9 mouse cellular contexts compared by ENCODE assay signal in the genomic region with DNA sequence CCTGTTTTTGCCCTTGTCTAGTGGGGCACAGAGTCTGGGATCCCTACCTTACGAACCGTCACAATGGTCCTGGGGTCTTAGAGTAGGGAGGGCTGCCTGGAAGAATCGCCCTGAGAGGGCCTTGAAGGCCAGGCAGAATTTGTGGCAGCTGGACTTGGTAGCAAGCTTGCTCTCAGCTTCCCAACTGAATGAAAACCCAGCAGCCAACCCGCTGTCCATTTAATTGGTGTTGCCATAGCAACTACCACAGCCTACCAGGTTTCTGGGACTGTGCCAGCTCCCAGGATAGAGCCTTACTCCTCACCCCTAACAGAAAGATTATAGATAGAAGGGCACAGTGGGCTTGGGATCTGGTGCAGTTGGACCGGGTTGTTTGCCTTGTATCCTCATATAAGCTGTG. TPM values are rescaled to one million over a fixed set of nuclear protein-coding genes. Genes with fewer than 3 reads are reported as not detected.
DNase-seq lines count a peak whose midpoint lies in the region; ATAC-seq and TF ChIP-seq lines count a peak whose summit lies in the region.
"Had no signal": no experiment of that assay in that cellular context is flagged by ENCODE, and none has a peak within 500 bp of the region (broad histone marks: within the 10 kb centered on the region; RNA-seq: fewer than 3 reads in every experiment).

No protein-coding gene starts in this region.

- H3K27ac ChIP-seq in forebrain, embryonic 14.5 days (ENCODE audit: low read depth, low read length), result peak overlapping the region; percentile 96
- no peak overlapping the region for H3K27ac ChIP-seq in left cerebral cortex, adult 2 months
- no peak overlapping the region for H3K27ac ChIP-seq in liver, embryonic 11.5 days (ENCODE audit: low read depth, low read length)
- H3K27ac ChIP-seq: lung, embryonic 15.5 days had no signal

- peaks cover 73% of the 10 kb centered on the region for H3K4me1 ChIP-seq in forebrain, embryonic 14.5 days (ENCODE audit: control insufficient read depth, insufficient read depth, low read length)
- no peaks in the 10 kb centered on the region for H3K4me1 ChIP-seq in lung, adult 2 months (ENCODE audit: control insufficient read depth, insufficient read depth, low read length)
- H3K4me1 ChIP-seq in liver, embryonic 11.5 days (replicated peaks; ENCODE audit: control insufficient read depth, insufficient read depth, low read length), result no peaks in the 10 kb centered on the region

- peaks cover 27% of the 10 kb centered on the region for H3K36me3 ChIP-seq in forebrain, embryonic 14.5 days (ENCODE audit: control insufficient read depth, insufficient read depth, low read length)
- no peaks in the 10 kb centered on the region for H3K36me3 ChIP-seq in liver, embryonic 11.5 days (ENCODE audit: control insufficient read depth, insufficient read depth, low read length)
- H3K36me3 ChIP-seq: lung, embryonic 15.5 days had no signal

- peak; percentile 22 for DNase-seq in 3T3-L1 (ENCODE audit: low read depth, low spot score)
- peak; percentile 72 for DNase-seq in adrenal gland, postnatal 10 days
- DNase-seq in forebrain, embryonic 14.5 days (ENCODE audit: low spot score), result peak; percentile 97
- peak; percentile 66 to 70 for DNase-seq in left cerebral cortex, adult 2 months (ENCODE audit: extremely low spot score in 1 of 2, low spot score in 2 of 2)
- peak; percentile 97 for DNase-seq in retina, postnatal 1 day
- no peak for DNase-seq in lung, adult 2 months
- DNase-seq in liver, embryonic 11.5 days (ENCODE audit: low spot score), result no peak

- no peak for TF ChIP-seq POLR2A in lung, adult 2 months (IDR thresholded peaks at IDR 0.05; ENCODE audit: borderline replicate concordance, extremely low read depth, low read depth, low read length)

- intact Hi-C loops in left cerebral cortex, adult 2 months (cut with DNase I), result no loop called here

- no peak overlapping the region for H3K4me3 ChIP-seq in forebrain, embryonic 14.5 days (ENCODE audit: low read depth, low read length)
- no peak overlapping the region for H3K4me3 ChIP-seq in left cerebral cortex, adult 2 months
- H3K4me3 ChIP-seq in lung, adult 2 months (replicated peaks; ENCODE audit: extremely low read depth, low read depth, low read length), result no peak overlapping the region
- H3K4me3 ChIP-seq in liver, embryonic 11.5 days (ENCODE audit: low read depth, low read length), result no peak overlapping the region
- H3K4me3 ChIP-seq: lung, embryonic 15.5 days had no signal

- 4% methylated on average over 5 of the region's 5 CpGs for WGBS in forebrain, embryonic 14.5 days
- 79% methylated on average over 5 of the region's 5 CpGs for WGBS in lung, adult 2 months
- 78% methylated on average over 5 of the region's 5 CpGs for WGBS in liver, embryonic 11.5 days

- no peaks in the 10 kb centered on the region for H3K27me3 ChIP-seq in forebrain, embryonic 14.5 days (replicated peaks; ENCODE audit: control insufficient read depth, insufficient read depth, low read length)
- no peaks in the 10 kb centered on the region for H3K27me3 ChIP-seq in liver, embryonic 11.5 days (replicated peaks; ENCODE audit: control insufficient read depth, insufficient read depth, low read length)
- H3K27me3 ChIP-seq: lung, embryonic 15.5 days had no signal

- peak overlapping the region; percentile 30 for H3K4me2 ChIP-seq in forebrain, embryonic 14.5 days (ENCODE audit: low read length)
- no peak overlapping the region for H3K4me2 ChIP-seq in liver, embryonic 11.5 days
- H3K4me2 ChIP-seq: lung, embryonic 15.5 days had no signal

- no peak for TF ChIP-seq CTCF in left cerebral cortex, adult 2 months (IDR thresholded peaks at IDR 0.05)
- no peak for TF ChIP-seq CTCF in lung, adult 2 months (IDR thresholded peaks at IDR 0.05; ENCODE audit: insufficient read depth, low read length)

- peak overlapping the region; percentile 60; the same call in 1 of the 2 replicates for H3K9ac ChIP-seq in forebrain, embryonic 14.5 days (ENCODE audit: low read length)
- no peak overlapping the region for H3K9ac ChIP-seq in liver, embryonic 11.5 days (ENCODE audit: low read depth, low read length)
- H3K9ac ChIP-seq: lung, embryonic 15.5 days had no signal

- ATAC-seq in forebrain, embryonic 14.5 days, result peak; percentile 51
- ATAC-seq in activated CD4-positive, CD25-positive, alpha-beta regulatory T cell, adult 4 months, result no peak
- ATAC-seq in liver, embryonic 11.5 days (replicated peaks; ENCODE audit: low FRiP score), result no peak

- H3K9me3 ChIP-seq in forebrain, embryonic 14.5 days (replicated peaks; ENCODE audit: control insufficient read depth, low read length), result no peaks in the 10 kb centered on the region
- H3K9me3 ChIP-seq in liver, embryonic 11.5 days (ENCODE audit: control insufficient read depth, low read length), result no peaks in the 10 kb centered on the region
- H3K9me3 ChIP-seq: lung, embryonic 15.5 days had no signal

RNA-seq across cellular contexts. Expression of a gene that starts 34.7 kb away (rescaled TPM):
- 1 to 10 TPM; 3.8 to 4.9 TPM for total RNA-seq in adrenal gland, postnatal 10 days (2021)
- polyA plus RNA-seq in forebrain, embryonic 14.5 days (2014; fragmentation: Nextera tagmentation; extraction: Ambion mirVana), result 33.5 and 48.5 TPM in 2 replicates
- 100 to 1,000 TPM in 1 of 2 experiments, 10 to 100 TPM in 1; 93.2 to 123 TPM for total RNA-seq in left cerebral cortex, adult 2 months (2021)
- polyA plus RNA-seq in activated CD4-positive, CD25-positive, alpha-beta regulatory T cell, adult 4 months (2017; shearing (Covaris generic)), result 1 to 10 TPM; 1.6 to 2.1 TPM
- 2.2 and 2.8 TPM in 2 replicates for polyA plus RNA-seq in lung, adult 2 months (2012; rRNA removed)
- 5.3 and 5.9 TPM in 2 replicates for polyA plus RNA-seq in liver, embryonic 11.5 days (2014; fragmentation: Nextera tagmentation; extraction: Ambion mirVana)

RNA-seq across cellular contexts. Expression of a gene that starts 42.8 kb away (rescaled TPM):
- total RNA-seq in adrenal gland, postnatal 10 days (2021), result 10 to 100 TPM; 83.6 to 86.1 TPM
- 151 and 175 TPM in 2 replicates for polyA plus RNA-seq in forebrain, embryonic 14.5 days (2014; fragmentation: Nextera tagmentation; extraction: Ambion mirVana)
- 10 to 100 TPM; 33.9 to 41.7 TPM for total RNA-seq in left cerebral cortex, adult 2 months (2021)
- polyA plus RNA-seq in activated CD4-positive, CD25-positive, alpha-beta regulatory T cell, adult 4 months (2017; shearing (Covaris generic)), result 100 to 1,000 TPM; 132 to 135 TPM
- 22.3 and 39.3 TPM in 2 replicates for polyA plus RNA-seq in lung, adult 2 months (2012; rRNA removed)
- polyA plus RNA-seq in liver, embryonic 11.5 days (2014; fragmentation: Nextera tagmentation; extraction: Ambion mirVana), result 215 and 224 TPM in 2 replicates

RNA-seq across cellular contexts. Expression of a gene that starts 52.9 kb away (rescaled TPM):
- total RNA-seq in adrenal gland, postnatal 10 days (2021), result 10 to 100 TPM; 68.6 to 80.0 TPM
- 116 and 127 TPM in 2 replicates for polyA plus RNA-seq in forebrain, embryonic 14.5 days (2014; fragmentation: Nextera tagmentation; extraction: Ambion mirVana)
- 10 to 100 TPM; 56.6 to 62.9 TPM for total RNA-seq in left cerebral cortex, adult 2 months (2021)
- polyA plus RNA-seq in activated CD4-positive, CD25-positive, alpha-beta regulatory T cell, adult 4 months (2017; shearing (Covaris generic)), result 10 to 100 TPM; 51.9 to 56.9 TPM
- 31.5 and 40.9 TPM in 2 replicates for polyA plus RNA-seq in lung, adult 2 months (2012; rRNA removed)
- polyA plus RNA-seq in liver, embryonic 11.5 days (2014; fragmentation: Nextera tagmentation; extraction: Ambion mirVana), result 89.2 and 90.7 TPM in 2 replicates

Comparison
In these comparisons a context has a peak if more than half of its experiments do, and no peak if none do; other contexts are left out.
1. DNase-seq: peak in 3T3-L1 (single experiment), adrenal gland, postnatal 10 days (single experiment), forebrain, embryonic 14.5 days (single experiment), left cerebral cortex, adult 2 months (2 of 2) and retina, postnatal 1 day (single experiment); none in lung, adult 2 months (single experiment) and liver, embryonic 11.5 days (single experiment).